Mouse (Mus musculus) layer of hippocampus, adult 6 months (tissue): ENCODE measurements around the gene Popdc2. TPM values are rescaled to one million over a fixed set of nuclear protein-coding genes. Genes with fewer than 3 reads are reported as not detected.

Source experiments
- long read RNA-seq, 2 experiments: library from polyadenylated mRNA; unstranded; transcript quantifications; one replicate each; pipeline ENCODE4 v2.0.0; 2019 to 2020
- polyA plus RNA-seq: library from polyadenylated mRNA; unstranded; fragments of <200 nt; fragmentation: Nextera tagmentation; gene quantifications from 2 replicates; pipeline ENCODE4 v1.2.3, GENCODE M21; 2021

Popdc2 gene
- polyA plus RNA-seq: 0.19 and 0.29 TPM in 2 replicates
- long read RNA-seq, experiment 1: 0 reads
- long read RNA-seq, experiment 2, partial matches to known transcripts: 0 of 1 reads
- long read RNA-seq, experiment 2, other reads (novel, unspliced or antisense): 1 of 1 reads

GRCm38 (mm10) chr16:38361933-38362332 lies at the start of gene Popdc2:
Gene Popdc2 (plus strand): TSS chr16:38362209.

GRCm38 (mm10) chr16:38341396-38342324 lies 20.3 kb upstream of the Popdc2 start, which contains the start of gene Maats1:
Gene Maats1 (minus strand): TSS chr16:38342143.

GRCm38 (mm10) chr16:38346529-38347325 lies 15.3 kb upstream of the Popdc2 start, which contains the start of the genes Cox17 and Gm21987:
Gene Cox17 (plus strand): TSS chr16:38346991.
Gene Gm21987 (plus strand): TSS chr16:38347040.

Other genes with a start within 250 kb of the Popdc2 start
- gene Nr1i2, start 67.4 kb upstream of the Popdc2 start, polyA plus RNA-seq: not detected in 2 replicates
- gene Maats1, start 20.1 kb upstream of the Popdc2 start, polyA plus RNA-seq: 0.88 and 1.7 TPM in 2 replicates
- gene Cox17, start 15.2 kb upstream of the Popdc2 start, polyA plus RNA-seq: 815 and 850 TPM in 2 replicates
- not detected in 2 replicates for gene Gm21987, start 15.2 kb upstream of the Popdc2 start, polyA plus RNA-seq
- 0.33 and 0.40 TPM in 2 replicates for gene Pla1a, start 70.9 kb downstream of the Popdc2 start, polyA plus RNA-seq
- 103 and 128 TPM in 2 replicates for gene Adprh, start 90.5 kb downstream of the Popdc2 start, polyA plus RNA-seq
- 0.18 and 0.44 TPM in 2 replicates for gene Cd80, start 93.4 kb downstream of the Popdc2 start, polyA plus RNA-seq
- 40.2 and 60.3 TPM in 2 replicates for gene Timmdc1, start 160.5 kb downstream of the Popdc2 start, polyA plus RNA-seq
- gene Poglut1, start 188.0 kb downstream of the Popdc2 start, polyA plus RNA-seq: 42.0 and 42.2 TPM in 2 replicates
- gene Tmem39a, start 196.5 kb downstream of the Popdc2 start, polyA plus RNA-seq: 6.0 and 6.8 TPM in 2 replicates